Mouse (Mus musculus) MEL (cell line): Measurements from ENCODE around the gene Etv5. TPM values are rescaled to one million over a fixed set of nuclear protein-coding genes. Genes with fewer than 3 reads are reported as not detected.

ENCODE experiments used
- DNase-seq: peaks from one replicate; pipeline ENCODE4 v3.0.0; 2011; ENCODE audit warnings: low read depth, low spot score
- H3K27ac ChIP-seq: 2 replicates; pipeline ENCODE4 v1.5.1; 2012; ENCODE audit warnings: low read depth, mild to moderate bottlenecking, control low read depth, low read length, moderate library complexity; ENCODE audit not compliant: control insufficient read depth
- H3K27me3 ChIP-seq, 2 experiments: fragments of 150-350 bp in 1 of 2; sonication (generic) in 1 of 2; 2 replicates each; pipeline ENCODE4 v1.6.1; 2012; ENCODE audit warnings: low read length in 2 of 2, mild to moderate bottlenecking in 2 of 2, improper control_type of control experiment in 1 of 2, moderate library complexity in 1 of 2; ENCODE audit not compliant: insufficient read depth in 2 of 2, control insufficient read depth in 1 of 2
- H3K36me3 ChIP-seq, 2 experiments: 2 replicates each; pipeline ENCODE4 v1.6.1; 2012 to 2014; ENCODE audit warnings: low read length in 2 of 2, improper control_type of control experiment in 1 of 2, inconsistent platforms in 1 of 2, mild to moderate bottlenecking in 1 of 2; ENCODE audit not compliant: insufficient read depth in 2 of 2, control insufficient read depth in 1 of 2
- H3K4me1 ChIP-seq, 2 experiments: fragments of 150-350 bp in 1 of 2; sonication (generic) in 1 of 2; 2 replicates each; pipeline ENCODE4 v1.6.1; 2012; ENCODE audit warnings: low read length in 2 of 2, improper control_type of control experiment in 1 of 2, mild to moderate bottlenecking in 1 of 2; ENCODE audit not compliant: insufficient read depth in 2 of 2, control insufficient read depth in 1 of 2
- H3K4me3 ChIP-seq, 2 experiments: fragments of 150-350 bp in 1 of 2; sonication (generic) in 1 of 2; 2 replicates each; pipeline ENCODE4 v1.5.1; 2012; ENCODE audit warnings: low read depth in 2 of 2, low read length in 2 of 2, mild to moderate bottlenecking in 2 of 2, moderate library complexity in 2 of 2, control low read depth in 1 of 2, improper control_type of control experiment in 1 of 2; ENCODE audit not compliant: control insufficient read depth in 1 of 2, insufficient read depth in 1 of 2
- H3K79me2 ChIP-seq: 2 replicates; pipeline ENCODE4 v1.6.1; 2012; ENCODE audit warnings: mild to moderate bottlenecking, low read length, moderate library complexity; ENCODE audit not compliant: control insufficient read depth, poor library complexity, insufficient read depth
- H3K9ac ChIP-seq: 2 replicates; pipeline ENCODE4 v1.6.1; 2012; ENCODE audit warnings: low read depth, mild to moderate bottlenecking, control low read depth, low read length, moderate library complexity; ENCODE audit not compliant: control insufficient read depth, poor library complexity, severe bottlenecking
- H3K9me3 ChIP-seq: fragments of 150-350 bp; sonication (generic); replicated peaks from 2 replicates; pipeline ENCODE4 v1.6.1; 2012; ENCODE audit warnings: mild to moderate bottlenecking, low read length, improper control_type of control experiment, moderate library complexity; ENCODE audit not compliant: insufficient read depth
- BHLHE40 ChIP-seq: IDR thresholded peaks from 2 replicates; pipeline ENCODE4 v1.6.1; 2012; ENCODE audit warnings: low read depth, mild to moderate bottlenecking, inconsistent platforms, low read length, improper control_type of control experiment, borderline replicate concordance
- CHD1 ChIP-seq: IDR thresholded peaks from 2 replicates; pipeline ENCODE4 v1.6.1; 2012; ENCODE audit warnings: low read depth, mild to moderate bottlenecking, inconsistent platforms, low read length, improper control_type of control experiment
- CHD2 ChIP-seq: IDR thresholded peaks from 2 replicates; pipeline ENCODE4 v1.6.1; 2011; ENCODE audit warnings: low read length, improper control_type of control experiment
- CTCF ChIP-seq, 3 experiments: IDR thresholded peaks in 2 of 3; conservative IDR thresholded peaks in 1 of 3; 2 replicates each; pipeline ENCODE4 v1.5.1; 2011 to 2012; ENCODE audit warnings: low read length in 3 of 3, low read depth in 2 of 3, mild to moderate bottlenecking in 2 of 3, improper control_type of control experiment in 1 of 3, inconsistent platforms in 1 of 3, mixed read lengths in 1 of 3, moderate library complexity in 1 of 3; ENCODE audit not compliant: control insufficient read depth in 1 of 3, insufficient read depth in 1 of 3, poor library complexity in 1 of 3, severe bottlenecking in 1 of 3
- ELF1 ChIP-seq: IDR thresholded peaks from 2 replicates; pipeline ENCODE4 v1.6.1; 2014; ENCODE audit warnings: low read depth, mild to moderate bottlenecking, inconsistent platforms, low read length, improper control_type of control experiment, moderate library complexity
- EP300 ChIP-seq, 2 experiments: IDR thresholded peaks; 2 replicates each; pipeline ENCODE4 v1.6.1; 2011; ENCODE audit warnings: improper control_type of control experiment in 2 of 2, low read length in 2 of 2, low read depth in 1 of 2, mild to moderate bottlenecking in 1 of 2
- GATA1 ChIP-seq: IDR thresholded peaks from 2 replicates; pipeline ENCODE4 v1.6.1; 2011; ENCODE audit warnings: low read depth, low read length, improper control_type of control experiment
- MAX ChIP-seq: IDR thresholded peaks from 2 replicates; pipeline ENCODE4 v1.6.1; 2011; ENCODE audit warnings: low read length, improper control_type of control experiment
- MEF2A ChIP-seq: IDR thresholded peaks from 2 replicates; pipeline ENCODE4 v1.6.1; 2014; ENCODE audit warnings: low read depth, mild to moderate bottlenecking, inconsistent platforms, low read length, improper control_type of control experiment; ENCODE audit not compliant: poor library complexity, insufficient replicate concordance, severe bottlenecking; ENCODE audit errors: extremely low read depth
- MXI1 ChIP-seq: IDR thresholded peaks from 2 replicates; pipeline ENCODE4 v1.6.1; 2011; ENCODE audit warnings: mild to moderate bottlenecking, low read depth, low read length, improper control_type of control experiment
- NELFE ChIP-seq: IDR thresholded peaks from 2 replicates; pipeline ENCODE4 v1.6.1; 2011; ENCODE audit warnings: low read depth, low read length, improper control_type of control experiment
- NRF1 ChIP-seq: IDR thresholded peaks from 2 replicates; pipeline ENCODE4 v1.6.1; 2014; ENCODE audit warnings: low read depth, mild to moderate bottlenecking, inconsistent platforms, low read length, improper control_type of control experiment, moderate library complexity; ENCODE audit not compliant: poor library complexity, insufficient read depth, severe bottlenecking
- POLR2AphosphoS2 ChIP-seq: IDR thresholded peaks from 2 replicates; pipeline ENCODE4 v1.6.1; 2011; ENCODE audit warnings: low read length, improper control_type of control experiment
- POLR2AphosphoS5 ChIP-seq: IDR thresholded peaks from 2 replicates; pipeline ENCODE4 v1.6.1; 2012; ENCODE audit warnings: low read depth, borderline replicate concordance, mild to moderate bottlenecking, inconsistent platforms, low read length, moderate library complexity, mixed read lengths
- RAD21 ChIP-seq: IDR thresholded peaks from 2 replicates; pipeline ENCODE4 v1.6.1; 2011; ENCODE audit warnings: mild to moderate bottlenecking, low read depth, low read length, improper control_type of control experiment
- RCOR1 ChIP-seq: IDR thresholded peaks from 2 replicates; pipeline ENCODE4 v1.6.1; 2012; ENCODE audit warnings: low read depth, mild to moderate bottlenecking, inconsistent platforms, low read length, improper control_type of control experiment
- SIN3A ChIP-seq: IDR thresholded peaks from 2 replicates; pipeline ENCODE4 v1.6.1; 2012; ENCODE audit warnings: low read length, improper control_type of control experiment, inconsistent platforms
- SMC3 ChIP-seq: IDR thresholded peaks from 2 replicates; pipeline ENCODE4 v1.6.1; 2011; ENCODE audit warnings: low read depth, low read length, improper control_type of control experiment
- TAL1 ChIP-seq: IDR thresholded peaks from 2 replicates; pipeline ENCODE4 v1.6.1; 2012; ENCODE audit warnings: mild to moderate bottlenecking, inconsistent platforms, low read length, moderate library complexity, mixed read lengths
- TBP ChIP-seq: IDR thresholded peaks from 2 replicates; pipeline ENCODE4 v1.8.0; 2011; ENCODE audit warnings: low read depth, low read length, improper control_type of control experiment
- TCF12 ChIP-seq: IDR thresholded peaks from 2 replicates; pipeline ENCODE4 v1.6.1; 2014; ENCODE audit warnings: low read depth, mild to moderate bottlenecking, inconsistent platforms, low read length, improper control_type of control experiment, moderate library complexity
- UBTF ChIP-seq: IDR thresholded peaks from 2 replicates; pipeline ENCODE4 v1.6.1; 2012; ENCODE audit warnings: low read depth, mild to moderate bottlenecking, inconsistent platforms, low read length, improper control_type of control experiment, moderate library complexity, borderline replicate concordance; ENCODE audit not compliant: insufficient read depth
- USF1 ChIP-seq: IDR thresholded peaks from 2 replicates; pipeline ENCODE4 v1.6.1; 2014; ENCODE audit warnings: low read depth, mild to moderate bottlenecking, inconsistent platforms, low read length, improper control_type of control experiment, moderate library complexity
- ZKSCAN1 ChIP-seq: IDR thresholded peaks from 2 replicates; pipeline ENCODE4 v1.6.1; 2012; ENCODE audit warnings: low read depth, mild to moderate bottlenecking, inconsistent platforms, low read length, improper control_type of control experiment, moderate library complexity
- ZMIZ1 ChIP-seq: IDR thresholded peaks from 2 replicates; pipeline ENCODE4 v1.6.1; 2012; ENCODE audit warnings: low read depth, mild to moderate bottlenecking, inconsistent platforms, low read length, improper control_type of control experiment, moderate library complexity
- polyA plus RNA-seq, 2 experiments: library from polyadenylated mRNA; stranded (reverse) in 1 of 2; unstranded in 1 of 2; fragments of >175 nt in 1 of 2; fragments of >200 nt in 1 of 2; gene quantifications; 2 replicates each; pipeline versions ENCODE4 v1.2.1 to v1.2.4; 2012; ENCODE audit warnings: low replicate concordance in 2 of 2, low read depth in 1 of 2; ENCODE audit not compliant: insufficient read length in 2 of 2, insufficient read depth in 1 of 2, missing spikeins in 1 of 2
- total RNA-seq: library from RNA; depleted of rRNA; stranded (reverse); fragments of 300-350 nt; gene quantifications from 2 replicates; pipeline ENCODE4 v1.2.3, GENCODE M21; 2012

Etv5 gene
- total and polyA plus RNA-seq, 3 experiments: 8.2 to 18.3 TPM; not detected in 1

- Histone ChIP-seq H3K4me1 (no peaks in the 10 kb centered on the region; a peak in 2 of 4 replicates), H3K9ac (no peak overlapping the region), H3K79me2 (no peaks in the 10 kb centered on the region), H3K27ac (no peak overlapping the region), H3K4me3 (no peak overlapping the region), H3K36me3 (peaks cover 0 to 4% of the 10 kb centered on the region in 2 experiments; a peak in 2 of 4 replicates), H3K9me3 (no peaks in the 10 kb centered on the region), H3K27me3 (no peaks in the 10 kb centered on the region)
- DNase-seq: no peak
- TF ChIP-seq ELF1: no peak
- TF ChIP-seq GATA1: no peak
- TF ChIP-seq NELFE: no peak
- no peak for TF ChIP-seq ZKSCAN1
- TF ChIP-seq SMC3: no peak
- TF ChIP-seq BHLHE40: no peak
- no peak for TF ChIP-seq MXI1
- no peak for TF ChIP-seq UBTF
- no peak for TF ChIP-seq RCOR1
- no peak for TF ChIP-seq TCF12
Observed at GRCm38 (mm10) chr16:22398354-22398753, 41.2 kb downstream of the Etv5 start.

- H3K4me3 ChIP-seq: no peak overlapping the region
- H3K27me3 ChIP-seq: no peaks in the 10 kb centered on the region
- TF ChIP-seq SIN3A: no peak
- TF ChIP-seq BHLHE40: no peak
- no peak for TF ChIP-seq CHD1
- TF ChIP-seq NRF1: no peak
- no peak for TF ChIP-seq RAD21
- no peak for TF ChIP-seq CTCF (IDR thresholded peaks at IDR 0.05 in 2 of 3, conservative IDR thresholded peaks at IDR 0.05 in 1 of 3; ENCODE audit: control insufficient read depth in 1 of 3, insufficient read depth in 1 of 3, low read depth in 2 of 3, low read length in 3 of 3, poor library complexity in 1 of 3, severe bottlenecking in 1 of 3)
- no peak for TF ChIP-seq MAX
- no peak for TF ChIP-seq ZMIZ1
- TF ChIP-seq EP300 (IDR thresholded peaks at IDR 0.05; ENCODE audit: low read depth in 1 of 2, low read length in 2 of 2): no peak
- no peak for TF ChIP-seq CHD2
- no peak for TF ChIP-seq USF1
- no peak for TF ChIP-seq MXI1
- TF ChIP-seq POLR2AphosphoS2: no peak
- no peak for TF ChIP-seq MEF2A
- TF ChIP-seq ELF1: no peak
- no peak for TF ChIP-seq TAL1
- TF ChIP-seq RCOR1: no peak
- no peak for TF ChIP-seq POLR2AphosphoS5
- TF ChIP-seq TBP: no peak
- peaks cover 0 to 4% of the 10 kb centered on the region in 2 experiments; a peak in 2 of 4 replicates for H3K36me3 ChIP-seq
- no peaks in the 10 kb centered on the region for H3K9me3 ChIP-seq
- DNase-seq: no peak
- no peaks in the 10 kb centered on the region; a peak in 2 of 4 replicates for H3K4me1 ChIP-seq
- H3K9ac ChIP-seq: no peak overlapping the region
- no peaks in the 10 kb centered on the region for H3K79me2 ChIP-seq
- no peak overlapping the region for H3K27ac ChIP-seq
Observed at GRCm38 (mm10) chr16:22396420-22396819, 43.1 kb downstream of the Etv5 start.
